Mouse (Mus musculus) gastrocnemius, postnatal 36 days (tissue): ENCODE results near the gene Tmem128. TPM values are rescaled to one million over a fixed set of nuclear protein-coding genes. Genes with fewer than 3 reads are reported as not detected.

Experiments used
- DNase-seq, 2 experiments: peaks; one replicate each; pipeline ENCODE4 v3.0.0; 2022
- intact Hi-C: fragments of 180-260 bp; cut with DNase I; formaldehyde crosslinking; loops from one replicate; pipeline ENCODE4 v1.15.1; 2025
- long read RNA-seq, 2 experiments: library from polyadenylated mRNA; stranded (forward); transcript quantifications; one replicate each; pipeline ENCODE4 v2.0.0; 2021
- total RNA-seq, 2 experiments: library from RNA; stranded (reverse); gene quantifications; 2 replicates each; pipeline ENCODE4 v1.2.3; 2021

The Tmem128 gene
- 1 to 10 TPM; 8.3 to 8.7 TPM for total RNA-seq
- long read RNA-seq, experiment 1, transcript Tmem128-201 (5 exons, 1,291 nt) = major isoform, 7 of 14 reads
- long read RNA-seq, experiment 1, partial matches to known transcripts = 2 of 14 reads
- long read RNA-seq, experiment 1, other reads (novel, unspliced or antisense) = 1 of 14 reads
- long read RNA-seq, experiment 2, transcript Tmem128-201 (5 exons, 1,291 nt) = major isoform, 9 of 10 reads
- long read RNA-seq, experiment 2, partial matches to known transcripts = 0 of 10 reads
- long read RNA-seq, experiment 2, other reads (novel, unspliced or antisense) = 0 of 10 reads

GRCm38 (mm10) chr5:38260107-38260682, at the start of gene Tmem128:
Gene Tmem128, plus strand, starts transcription at chr5:38260185.
- intact Hi-C loops = no loop called here

GRCm38 (mm10) chr5:38211691-38212090, 48.3 kb upstream of the Tmem128 start:
- intact Hi-C loops = no loop called here

More at GRCm38 (mm10) chr5:38260107-38260682, at the start of gene Tmem128:
- peak; percentile 16 to 58 for DNase-seq

GRCm38 (mm10) chr5:38213009-38213408, 47.0 kb upstream of the Tmem128 start:
- intact Hi-C loops = no loop called here

More at GRCm38 (mm10) chr5:38211691-38212090, 48.3 kb upstream of the Tmem128 start:
- no peak for DNase-seq

GRCm38 (mm10) chr5:38219771-38220307, 40.1 kb upstream of the Tmem128 start:
- DNase-seq = no peak
- intact Hi-C loops = no loop called here

More at GRCm38 (mm10) chr5:38213009-38213408, 47.0 kb upstream of the Tmem128 start:
- no peak for DNase-seq

- DNase-seq = peak; percentile 89 to 93
- intact Hi-C loops = no loop called here
These were observed 39.6 kb upstream of the Tmem128 start, which contains the start of the genes Zbtb49 and Lyar for GRCm38 (mm10) chr5:38220328-38220912. Gene Zbtb49, minus strand, starts transcription at chr5:38220457. Gene Lyar, plus strand, starts transcription at chr5:38220470.

- DNase-seq = peak in 1 of 2 experiments; percentile 25
These were observed 24.6 kb upstream of the Tmem128 start for GRCm38 (mm10) chr5:38235422-38235821.

GRCm38 (mm10) chr5:38236627-38237026, 23.4 kb upstream of the Tmem128 start:
- no peak for DNase-seq
- intact Hi-C loops = no loop called here

More at GRCm38 (mm10) chr5:38235422-38235821, 24.6 kb upstream of the Tmem128 start:
- intact Hi-C loops = no loop called here

- intact Hi-C loops = no loop called here
These were observed 19.1 kb upstream of the Tmem128 start for GRCm38 (mm10) chr5:38240727-38241472.

GRCm38 (mm10) chr5:38241473-38241834, 18.5 kb upstream of the Tmem128 start:
- no peak for DNase-seq
- intact Hi-C loops = no loop called here

More at GRCm38 (mm10) chr5:38240727-38241472, 19.1 kb upstream of the Tmem128 start:
- no peak for DNase-seq

GRCm38 (mm10) chr5:38241966-38242365, 18.0 kb upstream of the Tmem128 start:
- DNase-seq = no peak
- intact Hi-C loops = no loop called here

- DNase-seq = no peak
- intact Hi-C loops = no loop called here
These were observed 4.8 kb upstream of the Tmem128 start for GRCm38 (mm10) chr5:38255195-38255594.

- intact Hi-C loops = no loop called here
- no peak for DNase-seq
These were observed 4.3 kb upstream of the Tmem128 start for GRCm38 (mm10) chr5:38255644-38256043.

GRCm38 (mm10) chr5:38256551-38256950, 3.4 kb upstream of the Tmem128 start:
- intact Hi-C loops = no loop called here
- no peak for DNase-seq

GRCm38 (mm10) chr5:38258034-38258772, 1.8 kb upstream of the Tmem128 start:
- intact Hi-C loops = no loop called here
- DNase-seq = no peak

- no peak for DNase-seq
- intact Hi-C loops = no loop called here
These were observed 1.2 kb upstream of the Tmem128 start for GRCm38 (mm10) chr5:38258773-38259146.

- intact Hi-C loops = no loop called here
- DNase-seq = no peak
These were observed 404 bp upstream of the Tmem128 start for GRCm38 (mm10) chr5:38259455-38260106.

GRCm38 (mm10) chr5:38270942-38271341, 11.0 kb downstream of the Tmem128 start:
- DNase-seq = no peak
- intact Hi-C loops = no loop called here

GRCm38 (mm10) chr5:38273831-38274230, 13.8 kb downstream of the Tmem128 start:
- no peak for DNase-seq
- intact Hi-C loops = no loop called here

- intact Hi-C loops = no loop called here
- DNase-seq = no peak
These were observed 15.8 kb downstream of the Tmem128 start, which contains the start of gene Otop1 for GRCm38 (mm10) chr5:38275771-38276170. Gene Otop1, plus strand, starts transcription at chr5:38275972.
